Mouse (Mus musculus): Measurements from ENCODE around the gene Fga. TPM values are rescaled to one million over a fixed set of nuclear protein-coding genes. Genes with fewer than 3 reads are reported as not detected.

Fga gene
- polyA plus RNA-seq, 1 experiment from 2014 or later: 0.30 TPM

DNA sequence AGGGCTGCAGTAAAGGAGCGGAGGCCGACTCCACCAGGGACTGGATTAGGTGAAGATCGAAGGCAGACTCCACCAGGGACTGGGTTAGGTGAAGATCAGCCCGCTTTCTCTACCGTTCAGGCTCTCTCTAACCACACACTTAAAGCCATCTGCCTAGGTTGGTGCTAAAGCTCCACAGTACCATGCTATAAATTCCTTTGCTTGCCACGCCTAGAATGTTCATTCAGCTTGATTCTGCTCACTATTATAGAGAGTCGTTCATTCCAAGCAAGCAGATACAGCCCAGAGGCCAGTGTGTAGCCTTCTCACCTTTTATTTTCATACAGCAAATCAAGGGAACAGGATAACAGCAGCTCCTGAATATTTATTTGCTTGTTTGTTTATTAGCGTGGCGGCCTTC is 25.9 kb upstream of the Fga start:
- H3K4me2 ChIP-seq (replicated peaks; ENCODE audit: low read depth, low read length): no peak overlapping the region
- no peak for ATAC-seq (ENCODE audit: low FRiP score, low TSS enrichment)
- peaks cover 3% of the 10 kb centered on the region; the same call in 1 of the 2 replicates for H3K27me3 ChIP-seq (ENCODE audit: control insufficient read depth, insufficient read depth, low read length)
- no peak overlapping the region for H3K27ac ChIP-seq (ENCODE audit: low read depth, low read length)
- H3K4me1 ChIP-seq (ENCODE audit: control insufficient read depth, insufficient read depth, low read length): 0 out of 2 replicates have a peak, but pooled peaks cover 3% of the 10 kb centered on the region
- H3K9me3 ChIP-seq (ENCODE audit: control insufficient read depth, low read length): no peaks in the 10 kb centered on the region
- no peak overlapping the region for H3K9ac ChIP-seq (ENCODE audit: low read depth, low read length)
- H3K36me3 ChIP-seq (ENCODE audit: control insufficient read depth, insufficient read depth, low read length): no peaks in the 10 kb centered on the region
- no peak overlapping the region for H3K4me3 ChIP-seq (ENCODE audit: low read length)
- WGBS: 74% methylated on average over 9 of the region's 9 CpGs

DNA sequence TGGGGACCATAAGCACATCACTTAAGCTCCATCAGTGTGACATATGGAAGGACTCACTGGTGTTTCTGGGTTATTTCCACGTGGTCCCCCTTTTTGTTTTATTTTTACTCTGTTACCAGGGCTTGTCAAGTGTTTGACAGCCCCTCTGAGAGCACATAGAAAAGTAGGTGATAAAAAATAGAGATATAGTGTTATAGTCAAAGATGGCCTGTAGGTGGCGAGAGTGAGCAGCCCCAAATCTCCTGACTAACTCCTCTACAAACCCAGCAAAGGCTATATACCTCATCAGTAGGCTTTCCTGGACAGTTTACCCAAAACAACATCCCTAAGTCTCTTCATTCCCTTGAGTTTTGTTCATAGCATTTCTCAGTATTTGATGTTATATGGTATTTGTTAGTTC is 23.7 kb upstream of the Fga start:
- H3K9ac ChIP-seq (ENCODE audit: low read depth, low read length): no peak overlapping the region
- 3% methylated on average over 2 of the region's 2 CpGs for WGBS
- H3K4me3 ChIP-seq (ENCODE audit: low read length): no peak overlapping the region
- no peak overlapping the region for H3K27ac ChIP-seq (ENCODE audit: low read depth, low read length)
- H3K36me3 ChIP-seq (ENCODE audit: control insufficient read depth, insufficient read depth, low read length): no peaks in the 10 kb centered on the region
- no peaks in the 10 kb centered on the region for H3K4me1 ChIP-seq (ENCODE audit: control insufficient read depth, insufficient read depth, low read length)
- no peak overlapping the region for H3K4me2 ChIP-seq (replicated peaks; ENCODE audit: low read depth, low read length)
- H3K9me3 ChIP-seq (ENCODE audit: control insufficient read depth, low read length): no peaks in the 10 kb centered on the region
- no peaks in the 10 kb centered on the region for H3K27me3 ChIP-seq (ENCODE audit: control insufficient read depth, insufficient read depth, low read length)
- ATAC-seq (ENCODE audit: low FRiP score, low TSS enrichment): 0 out of 2 replicates have a peak, but pooled peaks have one; percentile 44

DNA sequence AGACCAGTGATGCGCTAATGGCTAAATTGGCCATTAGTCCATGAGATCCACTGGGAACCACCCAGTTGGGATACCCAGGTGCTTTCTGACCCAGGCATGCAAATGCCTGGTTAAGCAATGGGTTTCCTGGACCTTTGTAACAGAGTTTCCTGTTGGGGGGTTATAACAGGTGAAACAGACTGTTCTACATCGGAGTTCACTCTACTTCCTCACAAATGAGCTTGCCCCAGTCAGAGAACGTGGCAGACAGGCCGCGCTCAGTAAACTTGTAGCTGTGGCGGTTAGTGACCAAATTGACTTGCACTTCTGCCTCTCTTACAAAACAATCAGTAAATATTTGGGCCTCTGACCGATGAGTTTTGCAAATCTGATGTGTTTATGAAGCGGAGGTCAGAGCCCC is 22.8 kb upstream of the Fga start:
- Histone ChIP-seq H3K27ac (ENCODE audit: low read depth, low read length) (no peak overlapping the region), H3K4me2 (replicated peaks; ENCODE audit: low read depth, low read length) (no peak overlapping the region), H3K27me3 (ENCODE audit: control insufficient read depth, insufficient read depth, low read length) (no peaks in the 10 kb centered on the region), H3K9me3 (ENCODE audit: control insufficient read depth, low read length) (no peaks in the 10 kb centered on the region), H3K4me1 (ENCODE audit: control insufficient read depth, insufficient read depth, low read length) (no peaks in the 10 kb centered on the region), H3K4me3 (ENCODE audit: low read length) (no peak overlapping the region), H3K9ac (ENCODE audit: low read depth, low read length) (no peak overlapping the region), H3K36me3 (ENCODE audit: control insufficient read depth, insufficient read depth, low read length) (no peaks in the 10 kb centered on the region)
- WGBS: 87% methylated on average over 8 of the region's 8 CpGs
- no peak for ATAC-seq (ENCODE audit: low FRiP score, low TSS enrichment)

DNA sequence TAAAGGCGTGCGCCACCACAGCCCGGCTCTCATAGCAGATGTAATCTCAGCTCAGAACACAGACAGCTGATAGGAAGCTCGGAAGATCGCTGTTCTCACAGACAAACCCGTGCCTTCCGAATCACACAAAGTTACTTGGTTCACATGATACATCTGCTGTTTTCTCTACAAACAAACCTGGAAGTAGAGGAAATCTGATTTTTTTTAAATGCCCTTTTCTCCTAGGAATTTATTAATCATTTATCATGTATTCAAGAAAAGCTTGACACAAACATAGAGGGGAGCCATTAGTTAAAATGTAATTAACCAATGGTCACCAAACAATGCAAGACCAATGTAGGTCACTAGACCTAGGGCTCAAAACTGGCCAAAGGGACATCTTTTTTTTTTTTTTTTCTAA is 21.1 kb upstream of the Fga start:
- no peak for ATAC-seq (ENCODE audit: low FRiP score, low TSS enrichment)
- 87% methylated on average over 7 of the region's 7 CpGs for WGBS
- no peaks in the 10 kb centered on the region for H3K4me1 ChIP-seq (ENCODE audit: control insufficient read depth, insufficient read depth, low read length)

DNA sequence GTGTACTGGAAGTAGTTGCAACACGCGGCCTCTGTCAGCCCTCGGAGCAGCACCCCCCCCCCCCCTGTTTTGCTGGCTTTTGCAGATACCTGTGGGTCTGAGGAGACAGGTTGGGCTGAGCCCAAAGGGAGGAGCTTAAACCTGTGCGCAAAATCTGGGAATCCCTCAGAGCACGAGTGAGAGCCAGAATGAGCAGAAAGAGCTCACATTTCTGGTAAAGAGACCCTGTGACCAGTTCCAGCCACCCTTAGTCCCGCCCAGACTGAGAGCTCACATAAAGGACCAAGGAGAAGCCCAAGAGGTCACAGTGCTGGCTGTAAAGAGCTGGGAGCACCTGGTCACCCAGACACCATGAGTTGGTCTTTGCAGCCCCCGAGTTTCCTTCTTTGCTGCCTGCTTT is 18.3 kb upstream of the Fga start, which contains the start of gene Fgg:
Fgg (plus strand) TSS at position 168 of the 400 bp plus-strand sequence.
- Histone ChIP-seq H3K4me2 (replicated peaks; ENCODE audit: low read depth, low read length) (no peak within 1 kb of the TSS), H3K9me3 (ENCODE audit: control insufficient read depth, low read length) (no peaks in the 10 kb centered on the region), H3K27me3 (ENCODE audit: control insufficient read depth, insufficient read depth, low read length) (no peaks in the 10 kb centered on the region; the same call in 1 of the 2 replicates), H3K36me3 (ENCODE audit: control insufficient read depth, insufficient read depth, low read length) (no peaks in the 10 kb centered on the region), H3K27ac (ENCODE audit: low read depth, low read length) (no peak within 1 kb of the TSS), H3K9ac (ENCODE audit: low read depth, low read length) (no peak within 1 kb of the TSS), H3K4me1 (ENCODE audit: control insufficient read depth, insufficient read depth, low read length) (no peaks in the 10 kb centered on the region), H3K4me3 (ENCODE audit: low read length) (no peak within 1 kb of the TSS)
- 52% methylated on average over 7 of the region's 7 CpGs for WGBS
- no peak for ATAC-seq (ENCODE audit: low FRiP score, low TSS enrichment)

More for the DNA sequence above, 21.1 kb upstream of the Fga start:
- no peaks in the 10 kb centered on the region for H3K9me3 ChIP-seq (ENCODE audit: control insufficient read depth, low read length)
- no peaks in the 10 kb centered on the region for H3K27me3 ChIP-seq (ENCODE audit: control insufficient read depth, insufficient read depth, low read length)
- H3K4me2 ChIP-seq (replicated peaks; ENCODE audit: low read depth, low read length): no peak overlapping the region
- no peak overlapping the region for H3K27ac ChIP-seq (ENCODE audit: low read depth, low read length)
- no peak overlapping the region for H3K9ac ChIP-seq (ENCODE audit: low read depth, low read length)
- H3K4me3 ChIP-seq (ENCODE audit: low read length): no peak overlapping the region
- no peaks in the 10 kb centered on the region for H3K36me3 ChIP-seq (ENCODE audit: control insufficient read depth, insufficient read depth, low read length)

DNA sequence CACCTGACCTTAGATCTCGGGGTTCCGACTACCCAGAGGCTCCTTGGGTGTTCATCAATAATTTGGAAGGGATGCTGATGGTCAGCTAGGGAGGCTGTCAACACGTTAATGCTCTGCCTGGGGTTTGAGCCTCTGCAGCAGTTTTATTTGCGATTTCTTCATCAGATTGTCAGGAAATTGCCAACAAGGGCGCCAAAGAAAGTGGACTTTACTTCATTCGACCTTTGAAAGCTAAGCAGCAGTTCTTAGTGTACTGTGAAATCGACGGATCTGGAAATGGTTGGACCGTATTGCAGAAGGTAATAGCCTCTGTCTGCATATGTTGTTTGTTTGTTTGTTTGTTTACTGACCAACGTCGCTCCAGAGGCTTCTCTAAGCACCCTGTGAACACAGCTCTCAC is 15.6 kb upstream of the Fga start:
- no peaks in the 10 kb centered on the region for H3K36me3 ChIP-seq (ENCODE audit: control insufficient read depth, insufficient read depth, low read length)
- H3K27me3 ChIP-seq (ENCODE audit: control insufficient read depth, insufficient read depth, low read length): no peaks in the 10 kb centered on the region; the same call in 1 of the 2 replicates
- no peaks in the 10 kb centered on the region for H3K4me1 ChIP-seq (ENCODE audit: control insufficient read depth, insufficient read depth, low read length)
- H3K4me2 ChIP-seq (replicated peaks; ENCODE audit: low read depth, low read length): no peak overlapping the region
- H3K9me3 ChIP-seq (ENCODE audit: control insufficient read depth, low read length): no peaks in the 10 kb centered on the region
- H3K4me3 ChIP-seq (ENCODE audit: low read length): no peak overlapping the region
- no peak for ATAC-seq (ENCODE audit: low FRiP score, low TSS enrichment)
- WGBS: 76% methylated on average over 11 of the region's 11 CpGs
- no peak overlapping the region for H3K27ac ChIP-seq (ENCODE audit: low read depth, low read length)
- no peak overlapping the region for H3K9ac ChIP-seq (ENCODE audit: low read depth, low read length)

DNA sequence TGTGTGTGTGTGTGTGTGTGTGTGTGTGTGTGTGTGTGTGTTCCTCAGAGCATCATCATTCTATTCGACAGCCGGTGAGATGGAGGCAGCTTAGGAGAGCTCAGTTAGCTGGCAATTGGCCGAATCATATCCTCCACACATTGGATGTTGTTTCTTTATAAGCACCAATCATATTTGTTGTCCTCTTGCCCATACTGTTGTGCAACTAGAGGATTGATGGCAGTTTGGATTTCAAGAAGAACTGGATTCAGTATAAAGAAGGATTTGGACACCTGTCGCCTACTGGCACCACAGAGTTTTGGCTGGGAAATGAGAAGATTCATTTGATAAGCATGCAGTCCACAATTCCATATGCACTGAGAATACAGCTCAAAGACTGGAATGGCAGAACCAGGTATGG is 14.7 kb upstream of the Fga start:
- H3K4me3 ChIP-seq (ENCODE audit: low read length): no peak overlapping the region
- H3K4me1 ChIP-seq (ENCODE audit: control insufficient read depth, insufficient read depth, low read length): no peaks in the 10 kb centered on the region
- H3K9ac ChIP-seq (ENCODE audit: low read depth, low read length): no peak overlapping the region
- H3K4me2 ChIP-seq (replicated peaks; ENCODE audit: low read depth, low read length): no peak overlapping the region
- no peak for ATAC-seq (ENCODE audit: low FRiP score, low TSS enrichment)
- no peaks in the 10 kb centered on the region; the same call in 1 of the 2 replicates for H3K27me3 ChIP-seq (ENCODE audit: control insufficient read depth, insufficient read depth, low read length)
- H3K9me3 ChIP-seq (ENCODE audit: control insufficient read depth, low read length): no peaks in the 10 kb centered on the region
- WGBS: 88% methylated on average over 4 of the region's 4 CpGs
- no peak overlapping the region for H3K27ac ChIP-seq (ENCODE audit: low read depth, low read length)
- H3K36me3 ChIP-seq (ENCODE audit: control insufficient read depth, insufficient read depth, low read length): no peaks in the 10 kb centered on the region

DNA sequence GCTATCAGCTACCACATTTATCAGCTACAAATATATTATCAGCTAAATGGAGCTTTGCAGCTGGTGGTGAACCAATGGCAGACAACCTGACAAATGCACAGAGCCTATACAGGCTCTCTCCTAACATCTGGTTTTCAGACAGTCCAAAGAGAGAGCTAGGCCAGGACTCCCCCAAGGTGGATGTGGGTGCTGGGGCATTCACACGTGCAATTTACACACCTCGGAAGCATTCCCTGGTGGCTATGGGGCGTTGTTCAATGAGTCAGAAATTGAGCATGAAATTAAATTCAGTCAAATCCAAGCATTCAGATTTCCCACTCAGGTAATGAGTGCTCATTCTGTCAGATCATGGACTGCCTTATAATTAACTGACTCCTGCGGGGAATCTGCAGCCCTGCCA is 14.3 kb upstream of the Fga start:
- Histone ChIP-seq H3K4me2 (replicated peaks; ENCODE audit: low read depth, low read length) (no peak overlapping the region), H3K36me3 (ENCODE audit: control insufficient read depth, insufficient read depth, low read length) (no peaks in the 10 kb centered on the region), H3K4me3 (ENCODE audit: low read length) (no peak overlapping the region), H3K27ac (ENCODE audit: low read depth, low read length) (no peak overlapping the region), H3K27me3 (ENCODE audit: control insufficient read depth, insufficient read depth, low read length) (no peaks in the 10 kb centered on the region; the same call in 1 of the 2 replicates), H3K9me3 (ENCODE audit: control insufficient read depth, low read length) (no peaks in the 10 kb centered on the region), H3K9ac (ENCODE audit: low read depth, low read length) (no peak overlapping the region), H3K4me1 (ENCODE audit: control insufficient read depth, insufficient read depth, low read length) (no peaks in the 10 kb centered on the region)
- WGBS: 73% methylated on average over 4 of the region's 4 CpGs
- no peak for ATAC-seq (ENCODE audit: low FRiP score, low TSS enrichment)

DNA sequence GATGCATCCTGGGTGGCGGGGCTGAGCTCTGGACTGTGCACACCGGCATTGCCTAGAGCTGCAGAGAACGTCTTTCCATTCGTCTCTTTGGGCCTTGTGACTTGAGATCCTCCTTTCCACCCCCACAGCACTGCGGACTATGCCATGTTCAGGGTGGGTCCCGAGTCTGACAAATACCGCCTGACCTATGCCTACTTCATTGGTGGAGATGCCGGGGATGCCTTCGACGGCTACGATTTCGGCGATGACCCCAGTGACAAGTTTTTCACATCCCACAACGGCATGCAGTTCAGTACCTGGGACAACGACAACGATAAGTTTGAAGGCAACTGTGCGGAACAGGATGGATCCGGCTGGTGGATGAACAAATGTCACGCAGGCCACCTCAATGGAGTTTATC is 13.2 kb upstream of the Fga start:
- 90% methylated on average over 19 of the region's 19 CpGs for WGBS
- H3K4me2 ChIP-seq (replicated peaks; ENCODE audit: low read depth, low read length): no peak overlapping the region
- H3K9ac ChIP-seq (ENCODE audit: low read depth, low read length): no peak overlapping the region
- no peaks in the 10 kb centered on the region for H3K9me3 ChIP-seq (ENCODE audit: control insufficient read depth, low read length)
- no peak overlapping the region for H3K27ac ChIP-seq (ENCODE audit: low read depth, low read length)
- H3K4me1 ChIP-seq (ENCODE audit: control insufficient read depth, insufficient read depth, low read length): no peaks in the 10 kb centered on the region
- H3K4me3 ChIP-seq (ENCODE audit: low read length): no peak overlapping the region
- H3K36me3 ChIP-seq (ENCODE audit: control insufficient read depth, insufficient read depth, low read length): no peaks in the 10 kb centered on the region
- no peaks in the 10 kb centered on the region; the same call in 1 of the 2 replicates for H3K27me3 ChIP-seq (ENCODE audit: control insufficient read depth, insufficient read depth, low read length)
- no peak for ATAC-seq (ENCODE audit: low FRiP score, low TSS enrichment)

All from kidney, embryonic 14.5 days (tissue).